Mouse (Mus musculus) large intestine, adult 2 months (tissue): ENCODE measurements around the gene Clhc1. TPM values are rescaled to one million over a fixed set of nuclear protein-coding genes. Genes with fewer than 3 reads are reported as not detected.

Source experiments
- polyA plus RNA-seq: library from polyadenylated mRNA; depleted of rRNA; stranded (reverse); fragments of >200 nt; gene quantifications from 2 replicates; pipeline ENCODE4 v1.2.3, GENCODE M21; 2012; rRNA removed

The Clhc1 gene
- polyA plus RNA-seq, 1 experiment = not detected

Other genes starting within 250 kb of the Clhc1 start
- gene Ccdc88a, start 174.3 kb upstream of the Clhc1 start, polyA plus RNA-seq = 0.17 and 0.48 TPM in 2 replicates
- 3.3 and 3.7 TPM in 2 replicates for gene Prorsd1, start 32.9 kb upstream of the Clhc1 start, polyA plus RNA-seq
- gene Mtif2, start 21.5 kb upstream of the Clhc1 start, polyA plus RNA-seq = 5.9 and 8.2 TPM in 2 replicates
- 157 and 160 TPM in 2 replicates for gene Rps27a, start 159 bp downstream of the Clhc1 start, polyA plus RNA-seq
- gene Rtn4, start 145.0 kb downstream of the Clhc1 start, polyA plus RNA-seq = 33.9 and 39.2 TPM in 2 replicates